Mouse (Mus musculus): ENCODE data around the gene Cadm3.

GRCm38 (mm10) chr1:173369611-173370010, 2.1 kb upstream of the Cadm3 start:
- TF ChIP-seq TAL1 (conservative IDR thresholded peaks at IDR 0.05; ENCODE audit: low read depth, low read length) (no peak), GATA1 (IDR thresholded peaks at IDR 0.05; ENCODE audit: borderline replicate concordance, low read length) (no peak), CTCF (IDR thresholded peaks at IDR 0.05; ENCODE audit: low read depth, low read length) (no peak)
